Mouse (Mus musculus) lung, embryonic 14.5 days (tissue): ENCODE results near the gene Gm49601. TPM values are rescaled to one million over a fixed set of nuclear protein-coding genes. Genes with fewer than 3 reads are reported as not detected.

Experiments
- ATAC-seq: fragments of 200-750 bp; cut with Nextera tagmentation; 2 replicates; pipeline ENCODE4 v1.8.0; 2017; ENCODE audit warnings: mild to moderate bottlenecking, moderate TSS enrichment, moderate library complexity; ENCODE audit not compliant: insufficient read depth
- DNase-seq: peaks from one replicate; pipeline ENCODE4 v3.0.0-alpha.2; 2015
- H3K27ac ChIP-seq: fragments of 300-500 bp; sonication (generic); 2 replicates; pipeline ENCODE4 v1.5.1; 2014; ENCODE audit warnings: low read depth, mild to moderate bottlenecking, moderate library complexity
- H3K27me3 ChIP-seq: fragments of 300-500 bp; sonication (generic); 2 replicates; pipeline ENCODE4 v1.6.1; 2014; ENCODE audit warnings: low read length, control low read depth; ENCODE audit not compliant: insufficient read depth
- H3K36me3 ChIP-seq: fragments of 300-500 bp; sonication (generic); 2 replicates; pipeline ENCODE4 v1.6.1; 2014; ENCODE audit warnings: control low read depth; ENCODE audit not compliant: insufficient read depth
- H3K4me1 ChIP-seq: fragments of 300-500 bp; sonication (generic); 2 replicates; pipeline ENCODE4 v1.6.1; 2014; ENCODE audit warnings: antibody characterized with exemption, control low read depth; ENCODE audit not compliant: insufficient read depth
- H3K4me2 ChIP-seq: fragments of 300-500 bp; sonication (generic); 2 replicates; pipeline ENCODE4 v1.6.1; 2014; ENCODE audit warnings: mild to moderate bottlenecking
- H3K4me3 ChIP-seq: fragments of 300-500 bp; sonication (generic); 2 replicates; pipeline ENCODE4 v1.5.1; 2014; ENCODE audit warnings: low read depth, low read length
- H3K9ac ChIP-seq: fragments of 300-500 bp; sonication (generic); 2 replicates; pipeline ENCODE4 v1.6.1; 2014
- H3K9me3 ChIP-seq: fragments of 300-500 bp; sonication (generic); 2 replicates; pipeline ENCODE4 v1.6.1; 2016; ENCODE audit warnings: low read depth, low read length, control low read depth
- CTCF ChIP-seq: IDR thresholded peaks from 2 replicates; pipeline ENCODE4 v1.5.1; 2016; ENCODE audit warnings: antibody characterized with exemption, low read depth
- WGBS: fragments of 180-500 bp; shearing (Covaris S2); extraction: QIAGEN DNeasy Blood & Tissue Kit; methylation state at CpG from one replicate; pipeline ENCODE4 v1.1.7; 2014; 5-methylcytosine and 5-hydroxymethylcytosine counted together
- polyA plus RNA-seq: library from polyadenylated mRNA; unstranded; fragments of >200 nt; fragmentation: Nextera tagmentation; extraction: Ambion mirVana; gene quantifications from 2 replicates; pipeline ENCODE4 v1.2.1, GENCODE M21; 2014

The Gm49601 gene
- polyA plus RNA-seq, 1 experiment from 2014 or later, result 1.7 TPM

- no peak for DNase-seq
- Histone ChIP-seq H3K4me3 (peak overlapping the region; percentile 59), H3K4me1 (0 out of 2 replicates have a peak, but pooled peaks cover 4% of the 10 kb centered on the region), H3K4me2 (peak overlapping the region; percentile 86), H3K9ac (peak overlapping the region; percentile 77), H3K36me3 (no peaks in the 10 kb centered on the region), H3K27me3 (peaks cover 98% of the 10 kb centered on the region), H3K9me3 (no peaks in the 10 kb centered on the region), H3K27ac (peak overlapping the region; percentile 84)
- WGBS, result 3% methylated on average over 23 of the region's 62 CpGs
- ATAC-seq, result no peak
- TF ChIP-seq CTCF, result no peak
Observed at GRCm38 (mm10) chr16:18586906-18587546, 39.2 kb downstream of the Gm49601 start.

GRCm38 (mm10) chr16:18586076-18586905, 39.9 kb downstream of the Gm49601 start:
- H3K4me2 ChIP-seq, result peak overlapping the region; percentile 86
- H3K4me1 ChIP-seq, result 0 out of 2 replicates have a peak, but pooled peaks cover 8% of the 10 kb centered on the region
- no peaks in the 10 kb centered on the region; the same call in 1 of the 2 replicates for H3K36me3 ChIP-seq
- DNase-seq (no peak), ATAC-seq (no peak)
- peak overlapping the region; percentile 77 for H3K9ac ChIP-seq
- peak overlapping the region; percentile 84 for H3K27ac ChIP-seq
- H3K4me3 ChIP-seq, result peak overlapping the region; percentile 59
- peaks cover 98% of the 10 kb centered on the region for H3K27me3 ChIP-seq
- no peak for TF ChIP-seq CTCF
- H3K9me3 ChIP-seq, result no peaks in the 10 kb centered on the region
- WGBS, result 4% methylated on average over 83 of the region's 83 CpGs

GRCm38 (mm10) chr16:18585676-18586075, 40.6 kb downstream of the Gm49601 start:
- Histone ChIP-seq H3K27me3 (peaks cover 98% of the 10 kb centered on the region), H3K4me1 (0 out of 2 replicates have a peak, but pooled peaks cover 5% of the 10 kb centered on the region), H3K4me3 (peak overlapping the region; percentile 59), H3K27ac (peak overlapping the region; percentile 38; the same call in 1 of the 2 replicates), H3K4me2 (peak overlapping the region; percentile 86), H3K9ac (peak overlapping the region; percentile 77), H3K36me3 (no peaks in the 10 kb centered on the region; the same call in 1 of the 2 replicates), H3K9me3 (no peaks in the 10 kb centered on the region)
- ATAC-seq, result no peak
- WGBS, result 24% methylated on average over 10 of the region's 10 CpGs
- DNase-seq, result no peak
- TF ChIP-seq CTCF, result no peak

GRCm38 (mm10) chr16:18584901-18585510, 41.2 kb downstream of the Gm49601 start:
- Histone ChIP-seq H3K4me3 (peak overlapping the region; percentile 59), H3K27me3 (peaks cover 98% of the 10 kb centered on the region), H3K4me2 (peak overlapping the region; percentile 86), H3K9me3 (no peaks in the 10 kb centered on the region), H3K4me1 (0 out of 2 replicates have a peak, but pooled peaks cover 5% of the 10 kb centered on the region), H3K27ac (peak overlapping the region; percentile 38; the same call in 1 of the 2 replicates), H3K36me3 (no peaks in the 10 kb centered on the region; the same call in 1 of the 2 replicates), H3K9ac (peak overlapping the region; percentile 77)
- DNase-seq (no peak), ATAC-seq (no peak)
- TF ChIP-seq CTCF, result no peak
- WGBS, result 34% methylated on average over 10 of the region's 10 CpGs

- Histone ChIP-seq H3K9me3 (no peaks in the 10 kb centered on the region), H3K36me3 (no peaks in the 10 kb centered on the region; the same call in 1 of the 2 replicates), H3K4me3 (peak overlapping the region; percentile 59), H3K9ac (peak overlapping the region; percentile 77), H3K4me1 (0 out of 2 replicates have a peak, but pooled peaks cover 5% of the 10 kb centered on the region), H3K27ac (no peak overlapping the region), H3K27me3 (peaks cover 95% of the 10 kb centered on the region), H3K4me2 (peak overlapping the region; percentile 86)
- 49% methylated on average over 10 of the region's 10 CpGs for WGBS
- TF ChIP-seq CTCF, result no peak
- ATAC-seq (no peak), DNase-seq (no peak)
Observed at GRCm38 (mm10) chr16:18583673-18584357, 42.4 kb downstream of the Gm49601 start.

- H3K27me3 ChIP-seq, result peaks cover 89% of the 10 kb centered on the region
- DNase-seq, result no peak
- WGBS, result 33% methylated on average over 10 of the region's 10 CpGs
- no peaks in the 10 kb centered on the region for H3K9me3 ChIP-seq
- H3K4me1 ChIP-seq, result 0 out of 2 replicates have a peak, but pooled peaks cover 5% of the 10 kb centered on the region
- no peak overlapping the region for H3K27ac ChIP-seq
- H3K36me3 ChIP-seq, result no peaks in the 10 kb centered on the region; the same call in 1 of the 2 replicates
- peak overlapping the region; percentile 59 for H3K4me3 ChIP-seq
- peak overlapping the region; percentile 40 for H3K9ac ChIP-seq
- no peak for ATAC-seq
- H3K4me2 ChIP-seq, result peak overlapping the region; percentile 86
- no peak for TF ChIP-seq CTCF
Observed at GRCm38 (mm10) chr16:18583169-18583568, 43.1 kb downstream of the Gm49601 start.
